In the genomic region with DNA sequence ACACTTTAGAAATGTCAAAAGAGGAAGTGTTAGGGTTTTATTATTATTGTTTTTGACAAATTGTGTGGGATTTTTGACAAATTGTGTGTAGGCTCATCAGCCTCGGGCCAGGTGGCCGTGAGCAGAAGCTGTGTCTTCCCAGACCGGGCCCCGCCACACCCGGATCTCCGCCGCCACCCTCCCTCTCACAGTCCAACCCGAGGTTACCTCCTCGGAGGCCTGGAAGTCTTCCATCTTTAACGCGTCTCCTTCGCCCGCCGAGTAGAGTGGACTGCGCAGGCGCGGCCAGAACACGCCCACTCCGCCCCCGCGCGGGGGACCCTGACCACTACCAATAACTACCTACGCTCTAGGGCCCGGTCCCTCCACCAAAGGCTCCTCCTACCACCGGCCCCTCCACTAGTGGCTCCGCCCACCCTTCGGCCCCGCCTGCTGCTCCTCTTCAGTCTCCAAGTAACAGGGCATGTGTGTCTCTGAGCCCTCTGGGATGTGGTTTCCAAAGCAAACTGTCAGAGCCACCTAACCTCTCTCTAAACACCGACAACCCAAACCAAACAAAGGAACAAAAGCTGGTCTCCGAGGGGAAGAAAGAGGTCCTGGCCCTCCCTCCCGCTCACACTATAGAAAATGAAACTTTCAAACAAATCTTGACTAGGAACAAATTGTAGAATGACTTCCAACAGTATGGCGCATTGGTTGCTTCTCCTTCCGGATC, we compare ENCODE assay signal across 8 mouse cellular contexts. TPM values are rescaled to one million over a fixed set of nuclear protein-coding genes. Genes with fewer than 3 reads are reported as not detected.
A peak's percentile ranks its signal among the peaks of the same experiment; 100 is the strongest.
DNase-seq lines count a peak whose midpoint lies in the region; ATAC-seq and TF ChIP-seq lines count a peak whose summit lies in the region.
"Not testable (repeated sequence)": the region's sequence is repeated elsewhere in the genome, so short reads cannot be mapped to it uniquely, and the experiment has no call there.

A gene (minus strand): TSS at position 334 of the 715 bp plus-strand sequence.

- TF ChIP-seq CTCF in cortical plate, adult 2 months (IDR thresholded peaks at IDR 0.05; ENCODE audit: extremely low read depth, insufficient read depth, low read length); hindbrain, postnatal 0 days (IDR thresholded peaks at IDR 0.05; ENCODE audit: low read depth): not testable (repeated sequence)

- H3K4me3 ChIP-seq in cortical plate, adult 2 months (ENCODE audit: insufficient read depth, low read length) = peak within 1 kb of the TSS; percentile 75
- peak within 1 kb of the TSS; percentile 40 for H3K4me3 ChIP-seq in hindbrain, postnatal 0 days (ENCODE audit: low read length)

- not testable (repeated sequence) for H3K9me3 ChIP-seq in hindbrain, postnatal 0 days (ENCODE audit: low read length)

- peak; percentile 89 for DNase-seq in T-cell, adult 2 months (ENCODE audit: low spot score)
- peak; percentile 53 for DNase-seq in gastrocnemius, postnatal 14 days
- DNase-seq in hindbrain, postnatal 0 days (ENCODE audit: low spot score) = peak; percentile 4
- DNase-seq in left cerebral cortex, adult 11 months (ENCODE audit: low spot score) = peak; percentile 53
- peak; percentile 84 for DNase-seq in lung, postnatal 25 days (ENCODE audit: low spot score)
- DNase-seq in ovary, postnatal 14 days (ENCODE audit: low spot score) = peak; percentile 52
- peak; percentile 77 to 83 for DNase-seq in thymus, postnatal 36 days

- peak within 1 kb of the TSS; percentile 51 for H3K4me2 ChIP-seq in hindbrain, postnatal 0 days (ENCODE audit: low read depth, low read length)

- not testable (repeated sequence) for H3K36me3 ChIP-seq in hindbrain, postnatal 0 days (ENCODE audit: insufficient read depth, low read length)

- TF ChIP-seq POLR2A in cortical plate, adult 2 months (IDR thresholded peaks at IDR 0.05; ENCODE audit: extremely low read depth, insufficient read depth, low read length) = not testable (repeated sequence)

- not testable (repeated sequence) for H3K9ac ChIP-seq in hindbrain, postnatal 0 days (replicated peaks; ENCODE audit: low read length)

- H3K27me3 ChIP-seq in hindbrain, postnatal 0 days (ENCODE audit: insufficient read depth, low read length) = not testable (repeated sequence)

- H3K4me1 ChIP-seq in cortical plate, adult 2 months (ENCODE audit: control insufficient read depth, insufficient read depth, low read length); hindbrain, postnatal 0 days (ENCODE audit: insufficient read depth, low read length): not testable (repeated sequence)

- 0 out of 2 replicates have a peak within 1 kb of the TSS, but pooled peaks have one; percentile 17 for H3K27ac ChIP-seq in cortical plate, adult 2 months (ENCODE audit: insufficient read depth, low read length)
- H3K27ac ChIP-seq in hindbrain, postnatal 0 days = peak within 1 kb of the TSS; percentile 85

- ATAC-seq in hindbrain, postnatal 0 days = peak; percentile 95

- 2% methylated on average over 17 of the region's 33 CpGs for WGBS in hindbrain, postnatal 0 days

- intact Hi-C loops in gastrocnemius, postnatal 14 days (cut with DNase I; ENCODE audit: low total_unique reads) = not testable (repeated sequence)

RNA-seq across cellular contexts. Expression of the gene that starts here (rescaled TPM):
- polyA plus RNA-seq in cortical plate, adult 2 months (2012; rRNA removed) = 15.8 and 20.6 TPM in 2 replicates
- 10 to 100 TPM; 56.5 to 62.7 TPM for total RNA-seq in gastrocnemius, postnatal 14 days (2021)
- 108 and 138 TPM in 2 replicates for total RNA-seq in hindbrain, postnatal 0 days (2014; rRNA removed)
- 294 and 303 TPM in 2 replicates for polyA plus RNA-seq in hindbrain, postnatal 0 days (2015; fragmentation: Nextera tagmentation; extraction: Ambion mirVana)

Comparison
In these comparisons a context has a peak if more than half of its experiments do, and no peak if none do; other contexts are left out.
1. Peak in every context shown above with its lines: DNase-seq, ATAC-seq, H3K4me3 ChIP-seq and H3K27ac ChIP-seq.
2. RNA of the gene that starts here (polyA plus RNA-seq): 294 to 303 TPM in hindbrain, postnatal 0 days; 15.8 to 20.6 TPM in cortical plate, adult 2 months; every median in the first group is over 10 times any median in the second.
3. DNase-seq: peak in every context shown above with its lines; median percentile 89 in T-cell, adult 2 months; 84 in lung, postnatal 25 days; 80 in thymus, postnatal 36 days; 53 in gastrocnemius, postnatal 14 days; 53 in left cerebral cortex, adult 11 months; 52 in ovary, postnatal 14 days; 4 in hindbrain, postnatal 0 days.